Mouse (Mus musculus) CH12.LX (cell line): ENCODE results near the gene Myo10. TPM values are rescaled to one million over a fixed set of nuclear protein-coding genes. Genes with fewer than 3 reads are reported as not detected.

Experiments
- DNase-seq: peaks from one replicate; pipeline ENCODE4 v3.0.0-alpha.2; 2013; ENCODE audit errors: extremely low read depth
- H3K27ac ChIP-seq: 2 replicates; pipeline ENCODE4 v1.5.1; 2012; ENCODE audit warnings: low read depth, mild to moderate bottlenecking, control low read depth, moderate library complexity; ENCODE audit not compliant: insufficient read depth
- H3K27me3 ChIP-seq: replicated peaks from 2 replicates; pipeline ENCODE3; 2012; ENCODE audit warnings: inconsistent platforms
- H3K36me3 ChIP-seq, 2 experiments: replicated peaks in 1 of 2; 2 replicates each; pipeline versions ENCODE3 to v1.6.1; 2012; ENCODE audit warnings: inconsistent platforms in 1 of 2, low read length in 1 of 2, mild to moderate bottlenecking in 1 of 2, mixed read lengths in 1 of 2, moderate library complexity in 1 of 2; ENCODE audit not compliant: control insufficient read depth in 1 of 2, insufficient read depth in 1 of 2
- H3K4me1 ChIP-seq, 2 experiments: 2 replicates each; pipeline ENCODE4 v1.6.1; 2012; ENCODE audit warnings: inconsistent platforms in 1 of 2, moderate library complexity in 1 of 2; ENCODE audit not compliant: insufficient read depth in 2 of 2, control insufficient read depth in 1 of 2
- H3K4me2 ChIP-seq: 2 replicates; pipeline ENCODE4 v1.6.1; 2012; ENCODE audit warnings: low read depth, mild to moderate bottlenecking, control low read depth; ENCODE audit not compliant: poor library complexity, insufficient read depth, severe bottlenecking
- H3K4me3 ChIP-seq, 3 experiments: fragments of 150-350 bp in 1 of 3; sonication (generic) in 1 of 3; replicated peaks in 1 of 3; 2 replicates each; pipeline versions ENCODE3 to v1.5.1; 2011 to 2012; ENCODE audit warnings: low read depth in 2 of 3, low read length in 2 of 3, mild to moderate bottlenecking in 2 of 3, moderate library complexity in 2 of 3, control low read depth in 1 of 3, improper control_type of control experiment in 1 of 3, inconsistent platforms in 1 of 3, mixed read lengths in 1 of 3; ENCODE audit not compliant: poor library complexity in 1 of 3
- H3K79me2 ChIP-seq: replicated peaks from 2 replicates; pipeline ENCODE4 v1.6.1; 2012; ENCODE audit warnings: mild to moderate bottlenecking, moderate library complexity; ENCODE audit not compliant: control insufficient read depth, poor library complexity, insufficient read depth, severe bottlenecking; ENCODE audit errors: extremely low read depth
- H3K9ac ChIP-seq: 2 replicates; pipeline ENCODE4 v1.6.1; 2012; ENCODE audit warnings: low read depth, mild to moderate bottlenecking, control low read depth, moderate library complexity; ENCODE audit not compliant: insufficient read depth
- H3K9me3 ChIP-seq: replicated peaks from 2 replicates; pipeline ENCODE3; 2012; ENCODE audit warnings: low read length, inconsistent platforms, mixed read lengths
- BHLHE40 ChIP-seq: IDR thresholded peaks from 2 replicates; pipeline ENCODE4 v1.6.1; 2011; ENCODE audit warnings: mild to moderate bottlenecking, low read depth, low read length, improper control_type of control experiment
- E2F4 ChIP-seq: IDR thresholded peaks from 2 replicates; pipeline ENCODE4 v1.6.1; 2011; ENCODE audit warnings: low read depth, low read length, improper control_type of control experiment; ENCODE audit not compliant: insufficient replicate concordance
- GABPA ChIP-seq: IDR thresholded peaks from 2 replicates; pipeline ENCODE4 v1.6.1; 2012; ENCODE audit warnings: low read depth, low read length, improper control_type of control experiment, inconsistent platforms; ENCODE audit not compliant: insufficient replicate concordance
- JUND ChIP-seq: conservative IDR thresholded peaks from 2 replicates; pipeline ENCODE4 v1.6.1; 2011; ENCODE audit warnings: low read depth, low read length, improper control_type of control experiment
- MAZ ChIP-seq: IDR thresholded peaks from 2 replicates; pipeline ENCODE4 v1.6.1; 2012; ENCODE audit warnings: low read depth, mild to moderate bottlenecking, inconsistent platforms, low read length, improper control_type of control experiment, moderate library complexity
- MXI1 ChIP-seq: IDR thresholded peaks from 2 replicates; pipeline ENCODE4 v1.6.1; 2011; ENCODE audit warnings: mild to moderate bottlenecking, low read depth, low read length, improper control_type of control experiment
- NELFE ChIP-seq: IDR thresholded peaks from 2 replicates; pipeline ENCODE4 v1.6.1; 2011; ENCODE audit warnings: low read depth, low read length, improper control_type of control experiment
- PAX5 ChIP-seq: IDR thresholded peaks from 2 replicates; pipeline ENCODE4 v1.6.1; 2012; ENCODE audit warnings: low read length, inconsistent platforms, mixed read lengths
- POLR2A ChIP-seq: IDR thresholded peaks from 2 replicates; pipeline ENCODE4 v1.6.1; 2011; ENCODE audit warnings: low read depth, mild to moderate bottlenecking, improper control_type of control experiment, low read length
- POLR2AphosphoS2 ChIP-seq: IDR thresholded peaks from 2 replicates; pipeline ENCODE4 v1.6.1; 2011; ENCODE audit warnings: low read depth, low read length, improper control_type of control experiment
- RAD21 ChIP-seq: IDR thresholded peaks from 2 replicates; pipeline ENCODE4 v1.6.1; 2011; ENCODE audit warnings: low read depth, mild to moderate bottlenecking, low read length, improper control_type of control experiment, moderate library complexity
- SMC3 ChIP-seq: IDR thresholded peaks from 2 replicates; pipeline ENCODE4 v1.6.1; 2011; ENCODE audit warnings: low read depth, low read length, improper control_type of control experiment
- TCF12 ChIP-seq: IDR thresholded peaks from 2 replicates; pipeline ENCODE4 v1.6.1; 2014; ENCODE audit warnings: low read depth, mild to moderate bottlenecking, inconsistent platforms, low read length, improper control_type of control experiment
- ZC3H11A ChIP-seq: IDR thresholded peaks from 2 replicates; pipeline ENCODE4 v1.6.1; 2012; ENCODE audit warnings: low read depth, mild to moderate bottlenecking, inconsistent platforms, low read length, improper control_type of control experiment
- ZNF384 ChIP-seq: IDR thresholded peaks from 2 replicates; pipeline ENCODE4 v1.6.1; 2012; ENCODE audit warnings: low read depth, low read length, improper control_type of control experiment, inconsistent platforms
- dilution Hi-C: fragments of 300-500 bp; cut with MboI; formaldehyde crosslinking; loops from 2 replicates; pipeline ENCODE4 v1.14.3; 2020; ENCODE audit warnings: low sequenced_read_pairs; ENCODE audit not compliant: extremely low pct_unique_long_range_greater_than_20kb, extremely low pct_ligation_motif_present
- in situ Hi-C: fragments of 300-500 bp; cut with MboI; formaldehyde crosslinking; loops from 3 replicates; pipeline ENCODE4 v1.14.3; 2019; ENCODE audit warnings: low sequenced_read_pairs, low pct_ligation_motif_present, low pct_unique_long_range_greater_than_20kb, mixed read lengths
- polyA plus RNA-seq: library from polyadenylated mRNA; unstranded; fragments of >175 nt; gene quantifications from 2 replicates; pipeline ENCODE4 v1.2.1, GENCODE M21; 2012; ENCODE audit warnings: low read depth; ENCODE audit not compliant: insufficient read length
- total RNA-seq, 2 experiments: library from RNA; depleted of rRNA; stranded (reverse); fragments of 300-350 nt in 1 of 2; fragments of >200 nt in 1 of 2; gene quantifications; 2 replicates each; pipeline ENCODE4 v1.2.3; 2012 to 2014

Myo10 gene
- total and polyA plus RNA-seq, 3 experiments = 6.4 to 13.6 (median 8.6) TPM

DNA sequence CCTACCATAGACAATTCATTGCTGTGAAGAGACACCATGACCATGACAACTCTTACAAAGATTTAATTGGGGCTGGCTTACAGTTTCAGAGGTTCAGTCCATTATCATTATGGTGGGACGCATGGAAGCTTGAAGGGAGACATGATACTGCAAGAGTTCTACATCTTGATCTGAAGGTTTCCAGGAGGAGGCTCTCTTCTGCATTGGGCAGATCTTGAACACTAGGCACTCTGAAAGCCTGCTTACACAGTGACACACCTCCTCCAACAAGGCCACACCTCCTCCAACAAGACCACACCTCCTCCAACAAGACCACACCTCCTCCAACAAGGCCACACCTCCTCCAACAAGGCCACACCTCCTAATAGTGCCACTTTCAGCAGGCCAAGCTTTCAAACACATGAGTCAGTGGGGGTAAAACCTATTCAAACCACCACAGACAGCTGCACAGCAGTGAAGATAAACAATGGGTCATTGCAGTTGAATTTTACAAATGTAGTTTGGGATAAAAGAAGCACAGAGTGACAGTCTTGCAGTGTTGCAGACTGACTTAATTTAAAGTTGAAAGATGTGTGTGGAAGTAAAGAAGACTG, 225.3 kb downstream of the Myo10 start:
- Histone ChIP-seq H3K36me3 (peaks cover 0 to 28% of the 10 kb centered on the region in 2 experiments), H3K27ac (no peak overlapping the region), H3K9me3 (peaks cover 7% of the 10 kb centered on the region), H3K4me2 (no peak overlapping the region), H3K4me3 (no peak overlapping the region), H3K79me2 (no peaks in the 10 kb centered on the region), H3K27me3 (no peaks in the 10 kb centered on the region)
- no peak for DNase-seq
- dilution Hi-C loops = no loop called here
- in situ Hi-C loops = loop anchor here (5.0 kb wide), 1 partner anchor 45 kb away; no protein-coding TSS in a partner anchor
- TF ChIP-seq NELFE = no peak
- no peak for TF ChIP-seq POLR2AphosphoS2
- TF ChIP-seq ZC3H11A = no peak
- no peak for TF ChIP-seq SMC3
- no peak for TF ChIP-seq GABPA
- TF ChIP-seq MXI1 = no peak
- no peak for TF ChIP-seq ZNF384
- TF ChIP-seq JUND = no peak
- no peak for TF ChIP-seq TCF12
- no peak for TF ChIP-seq POLR2A
- TF ChIP-seq, all 38 proteins: peak for 0
- Histone ChIP-seq H3K4me1 (peaks cover 6 to 23% of the 10 kb centered on the region in 2 experiments; a peak in 3 of 4 replicates), H3K9ac (no peak overlapping the region)

- H3K4me1 ChIP-seq = 0 out of 4 replicates have a peak, but pooled peaks cover 2 to 6% of the 10 kb centered on the region in 2 experiments
- peaks cover 0 to 31% of the 10 kb centered on the region in 2 experiments for H3K36me3 ChIP-seq
- no peak overlapping the region for H3K9ac ChIP-seq
- dilution Hi-C loops = no loop called here
- H3K4me2 ChIP-seq = no peak overlapping the region
- H3K27me3 ChIP-seq = no peaks in the 10 kb centered on the region
- no peak overlapping the region for H3K27ac ChIP-seq
- H3K79me2 ChIP-seq = no peaks in the 10 kb centered on the region
- in situ Hi-C loops = no loop called here
- H3K4me3 ChIP-seq = no peak overlapping the region
- DNase-seq = no peak
- TF ChIP-seq RAD21 (no peak), MAZ (no peak), BHLHE40 (no peak), PAX5 (no peak), E2F4 (no peak)
- TF ChIP-seq, all 38 proteins: peak for 0
- H3K9me3 ChIP-seq = peaks cover 7% of the 10 kb centered on the region
Observed at GRCm38 (mm10) chr15:25850552-25850951, 228.2 kb downstream of the Myo10 start.
